Mouse (Mus musculus): ENCODE data around the gene Pla2g15. TPM values are rescaled to one million over a fixed set of nuclear protein-coding genes. Genes with fewer than 3 reads are reported as not detected.

The Pla2g15 gene
- polyA plus RNA-seq, 1 experiment from 2014 or later: 12.9 TPM

- H3K9me3 ChIP-seq (replicated peaks): no peaks in the 10 kb centered on the region
- no peak overlapping the region for H3K9ac ChIP-seq
- WGBS: 89% methylated on average over 10 of the region's 10 CpGs
- no peak overlapping the region for H3K27ac ChIP-seq
- no peaks in the 10 kb centered on the region for H3K4me1 ChIP-seq
- peaks cover 4% of the 10 kb centered on the region for H3K27me3 ChIP-seq
- no peak overlapping the region for H3K4me2 ChIP-seq
- no peak overlapping the region for H3K4me3 ChIP-seq
- ATAC-seq: no peak
- peaks cover 63% of the 10 kb centered on the region for H3K36me3 ChIP-seq (ENCODE audit: poor library complexity, severe bottlenecking)
Observed at GRCm38 (mm10) chr8:106127882-106128410, 22.3 kb upstream of the Pla2g15 start.

GRCm38 (mm10) chr8:106129232-106129930 is 20.8 kb upstream of the Pla2g15 start:
- no peak overlapping the region for H3K4me2 ChIP-seq
- no peak overlapping the region for H3K9ac ChIP-seq
- peaks cover 19% of the 10 kb centered on the region for H3K27me3 ChIP-seq
- no peak overlapping the region for H3K27ac ChIP-seq
- H3K4me3 ChIP-seq: no peak overlapping the region
- ATAC-seq: no peak
- no peaks in the 10 kb centered on the region for H3K9me3 ChIP-seq (replicated peaks)
- no peaks in the 10 kb centered on the region for H3K4me1 ChIP-seq
- H3K36me3 ChIP-seq (ENCODE audit: poor library complexity, severe bottlenecking): peaks cover 60% of the 10 kb centered on the region

- Histone ChIP-seq H3K4me3 (no peak overlapping the region), H3K9me3 (replicated peaks) (no peaks in the 10 kb centered on the region), H3K27ac (no peak overlapping the region), H3K27me3 (peaks cover 25% of the 10 kb centered on the region), H3K36me3 (ENCODE audit: poor library complexity, severe bottlenecking) (peaks cover 60% of the 10 kb centered on the region), H3K4me1 (no peaks in the 10 kb centered on the region), H3K9ac (no peak overlapping the region), H3K4me2 (no peak overlapping the region)
- 82% methylated on average over 2 of the region's 2 CpGs for WGBS
- ATAC-seq: no peak
Observed at GRCm38 (mm10) chr8:106129997-106130396, 20.2 kb upstream of the Pla2g15 start.

DNA sequence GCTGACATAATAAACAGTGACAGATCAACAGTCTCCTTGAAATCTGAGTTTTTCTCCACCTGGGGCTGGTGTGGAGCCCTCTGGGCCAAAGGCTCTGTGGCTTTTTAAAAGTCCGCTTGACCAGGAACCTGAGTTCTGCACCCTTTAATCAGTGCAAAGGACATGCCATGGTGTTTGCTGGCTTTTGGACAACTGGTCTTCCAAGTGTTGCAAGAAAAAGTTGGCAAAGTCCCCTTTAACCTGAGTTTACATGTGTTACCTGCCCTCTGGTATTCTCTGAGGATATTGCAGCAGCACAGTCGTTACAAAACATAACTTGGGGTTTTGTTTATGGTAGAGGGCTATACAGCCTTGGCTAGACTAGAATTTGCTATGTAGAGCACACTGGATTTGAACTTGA is 19.7 kb upstream of the Pla2g15 start:
- no peak overlapping the region for H3K4me3 ChIP-seq
- H3K9me3 ChIP-seq (replicated peaks): no peaks in the 10 kb centered on the region
- H3K4me1 ChIP-seq: no peaks in the 10 kb centered on the region
- 95% methylated on average over 2 of the region's 2 CpGs for WGBS
- H3K4me2 ChIP-seq: no peak overlapping the region
- peaks cover 60% of the 10 kb centered on the region for H3K36me3 ChIP-seq (ENCODE audit: poor library complexity, severe bottlenecking)
- ATAC-seq: no peak
- H3K27ac ChIP-seq: no peak overlapping the region
- peaks cover 30% of the 10 kb centered on the region for H3K27me3 ChIP-seq
- no peak overlapping the region for H3K9ac ChIP-seq

GRCm38 (mm10) chr8:106131021-106131420 is 19.2 kb upstream of the Pla2g15 start:
- Histone ChIP-seq H3K9me3 (replicated peaks) (no peaks in the 10 kb centered on the region), H3K9ac (no peak overlapping the region), H3K36me3 (ENCODE audit: poor library complexity, severe bottlenecking) (peaks cover 60% of the 10 kb centered on the region), H3K27me3 (peaks cover 35% of the 10 kb centered on the region), H3K4me2 (no peak overlapping the region), H3K4me3 (no peak overlapping the region), H3K4me1 (peaks cover 5% of the 10 kb centered on the region; the same call in 1 of the 2 replicates), H3K27ac (no peak overlapping the region)
- no peak for ATAC-seq
- WGBS: 89% methylated on average over 4 of the region's 4 CpGs

DNA sequence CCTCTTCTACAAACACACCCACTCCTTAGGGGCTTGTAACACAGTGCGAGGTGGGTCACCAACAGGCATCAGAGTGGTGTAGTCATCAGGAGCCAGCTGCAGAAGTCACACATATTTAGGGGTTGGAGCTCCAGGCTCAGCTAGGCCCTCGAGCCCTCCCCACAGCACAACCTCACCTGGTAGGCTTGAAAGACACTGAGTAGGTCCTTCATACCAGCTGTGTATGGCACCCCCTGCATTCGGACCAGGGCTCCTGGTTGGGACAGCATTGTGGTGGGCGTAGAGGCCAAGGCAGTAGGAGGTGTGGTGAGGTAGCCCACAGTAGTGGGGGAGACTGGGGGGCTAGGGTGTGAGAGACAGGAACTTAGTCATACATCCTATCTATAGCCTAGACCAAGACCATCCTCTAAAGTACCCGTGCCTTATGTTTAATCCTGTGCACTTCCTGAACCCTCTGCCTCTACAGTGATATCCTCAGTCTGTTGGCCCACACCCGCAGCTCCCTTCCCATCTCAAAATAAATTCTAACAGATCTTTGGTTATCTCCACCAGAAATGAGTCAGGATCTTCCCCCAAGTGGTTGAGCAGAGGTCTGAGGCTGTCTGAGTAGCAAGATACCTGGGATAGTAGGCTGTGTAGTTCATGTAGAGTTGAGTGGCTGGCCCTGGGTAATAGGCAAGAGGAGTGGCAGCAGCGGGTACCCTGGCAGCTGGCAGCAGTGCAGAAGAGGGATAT is 18.5 kb upstream of the Pla2g15 start:
- no peaks in the 10 kb centered on the region for H3K9me3 ChIP-seq (replicated peaks)
- H3K27ac ChIP-seq: no peak overlapping the region
- H3K4me1 ChIP-seq: peaks cover 11% of the 10 kb centered on the region
- H3K4me2 ChIP-seq: no peak overlapping the region
- H3K27me3 ChIP-seq: peaks cover 42% of the 10 kb centered on the region
- peaks cover 60% of the 10 kb centered on the region for H3K36me3 ChIP-seq (ENCODE audit: poor library complexity, severe bottlenecking)
- ATAC-seq: no peak
- H3K9ac ChIP-seq: no peak overlapping the region
- H3K4me3 ChIP-seq: no peak overlapping the region
- 93% methylated on average over 7 of the region's 7 CpGs for WGBS

- Histone ChIP-seq H3K4me1 (peaks cover 18% of the 10 kb centered on the region), H3K36me3 (ENCODE audit: poor library complexity, severe bottlenecking) (peaks cover 55% of the 10 kb centered on the region), H3K4me2 (no peak overlapping the region), H3K4me3 (no peak overlapping the region), H3K27ac (no peak overlapping the region), H3K27me3 (peaks cover 49% of the 10 kb centered on the region), H3K9ac (no peak overlapping the region), H3K9me3 (replicated peaks) (no peaks in the 10 kb centered on the region)
- ATAC-seq: no peak
- 93% methylated on average over 11 of the region's 11 CpGs for WGBS
Observed at GRCm38 (mm10) chr8:106132356-106132755, 17.8 kb upstream of the Pla2g15 start.

GRCm38 (mm10) chr8:106133526-106133925 is 16.7 kb upstream of the Pla2g15 start:
- no peak for ATAC-seq
- peaks cover 30% of the 10 kb centered on the region for H3K4me1 ChIP-seq
- WGBS: 76% methylated on average over 13 of the region's 13 CpGs
- peaks cover 60% of the 10 kb centered on the region for H3K27me3 ChIP-seq
- H3K9ac ChIP-seq: no peak overlapping the region
- no peaks in the 10 kb centered on the region for H3K9me3 ChIP-seq (replicated peaks)
- peaks cover 43% of the 10 kb centered on the region for H3K36me3 ChIP-seq (ENCODE audit: poor library complexity, severe bottlenecking)
- H3K4me3 ChIP-seq: no peak overlapping the region
- H3K4me2 ChIP-seq: no peak overlapping the region
- H3K27ac ChIP-seq: no peak overlapping the region

DNA sequence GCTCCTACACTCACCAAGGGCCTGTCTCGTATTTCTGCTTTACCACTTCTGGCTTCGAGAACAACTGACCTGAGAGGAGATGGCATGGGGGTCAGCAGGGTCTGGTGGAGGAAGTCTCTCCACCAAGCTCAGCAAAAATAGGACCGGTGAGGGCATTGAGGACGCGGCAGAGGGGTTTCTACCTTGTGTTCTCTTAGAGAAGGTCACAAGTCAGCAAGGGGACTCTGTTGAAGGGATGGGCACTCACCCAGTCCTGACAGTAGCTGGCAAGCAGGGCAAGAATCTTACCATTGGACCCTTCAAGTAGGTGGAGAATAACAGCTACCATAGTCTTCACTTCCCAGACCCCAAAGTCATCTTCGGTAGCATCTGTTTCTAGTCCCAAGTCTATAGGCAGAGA is 16.3 kb upstream of the Pla2g15 start:
- H3K27ac ChIP-seq: no peak overlapping the region
- no peak overlapping the region for H3K4me3 ChIP-seq
- no peaks in the 10 kb centered on the region for H3K9me3 ChIP-seq (replicated peaks)
- H3K9ac ChIP-seq: no peak overlapping the region
- peaks cover 31% of the 10 kb centered on the region for H3K4me1 ChIP-seq
- H3K4me2 ChIP-seq: no peak overlapping the region
- peaks cover 39% of the 10 kb centered on the region for H3K36me3 ChIP-seq (ENCODE audit: poor library complexity, severe bottlenecking)
- H3K27me3 ChIP-seq: peaks cover 64% of the 10 kb centered on the region
- no peak for ATAC-seq
- WGBS: 89% methylated on average over 6 of the region's 6 CpGs

- Histone ChIP-seq H3K36me3 (ENCODE audit: poor library complexity, severe bottlenecking) (peaks cover 31% of the 10 kb centered on the region), H3K4me2 (no peak overlapping the region), H3K4me1 (peaks cover 31% of the 10 kb centered on the region), H3K27me3 (peaks cover 73% of the 10 kb centered on the region), H3K9ac (no peak overlapping the region), H3K27ac (no peak overlapping the region), H3K9me3 (replicated peaks) (no peaks in the 10 kb centered on the region), H3K4me3 (no peak overlapping the region)
- WGBS: 24% methylated on average over 14 of the region's 14 CpGs
- ATAC-seq: no peak
Observed at GRCm38 (mm10) chr8:106134751-106135571, 15.2 kb upstream of the Pla2g15 start.

- Histone ChIP-seq H3K9me3 (replicated peaks) (no peaks in the 10 kb centered on the region), H3K27me3 (peaks cover 78% of the 10 kb centered on the region), H3K27ac (no peak overlapping the region), H3K4me1 (peaks cover 31% of the 10 kb centered on the region), H3K4me2 (peak overlapping the region; percentile 76; the same call in 1 of the 2 replicates), H3K36me3 (ENCODE audit: poor library complexity, severe bottlenecking) (peaks cover 23% of the 10 kb centered on the region), H3K9ac (no peak overlapping the region), H3K4me3 (peak overlapping the region; percentile 47; the same call in 1 of the 2 replicates)
- no peak for ATAC-seq
- WGBS: 6% methylated on average over 19 of the region's 19 CpGs
Observed at GRCm38 (mm10) chr8:106135672-106136071, 14.5 kb upstream of the Pla2g15 start.
